Mouse (Mus musculus) heart, adult 8-10 months (tissue): Measurements from ENCODE around the gene Tex36. TPM values are rescaled to one million over a fixed set of nuclear protein-coding genes. Genes with fewer than 3 reads are reported as not detected.

Source experiments
- total RNA-seq, 4 experiments: library from RNA; stranded (reverse); gene quantifications; 2 replicates each; pipeline ENCODE4 v1.2.4; 2022

The Tex36 gene
- total RNA-seq, 4 experiments from 2014 or later = not detected

Other genes with a start within 250 kb of the Tex36 start
- 10 to 100 TPM in 3 of 4 experiments, 1 to 10 TPM in 1; 9.4 to 11.3 (median 10.7) TPM for gene Edrf1, start 35.4 kb upstream of the Tex36 start, total RNA-seq
- gene Mmp21, start 77.9 kb upstream of the Tex36 start, total RNA-seq = not detected
- gene Bccip, start 107.2 kb upstream of the Tex36 start, total RNA-seq = 10 to 100 TPM; 48.8 to 59.6 (median 59.1) TPM
- 10 to 100 TPM; 22.1 to 25.5 (median 23.2) TPM for gene Uros, start 107.9 kb upstream of the Tex36 start, total RNA-seq
- not detected for gene Fank1, start 174.7 kb upstream of the Tex36 start, total RNA-seq
- gene Dhx32, start 180.6 kb upstream of the Tex36 start, total RNA-seq = 10 to 100 TPM; 42.9 to 61.1 (median 50.7) TPM